Mouse (Mus musculus) frontal cortex, adult 2 months (tissue): ENCODE results near the gene Acoxl. TPM values are rescaled to one million over a fixed set of nuclear protein-coding genes. Genes with fewer than 3 reads are reported as not detected.

Source experiments
- DNase-seq, 2 experiments: peaks; one replicate each; pipeline ENCODE4 v3.0.0; 2022; ENCODE audit warnings: low spot score in 1 of 2; ENCODE audit errors: extremely low spot score in 1 of 2
- polyA plus RNA-seq: library from polyadenylated mRNA; depleted of rRNA; stranded (reverse); fragments of >200 nt; gene quantifications from 2 replicates; pipeline ENCODE4 v1.2.3, GENCODE M21; 2012

Acoxl gene
- polyA plus RNA-seq, 1 experiment: 0.06 TPM

DNA sequence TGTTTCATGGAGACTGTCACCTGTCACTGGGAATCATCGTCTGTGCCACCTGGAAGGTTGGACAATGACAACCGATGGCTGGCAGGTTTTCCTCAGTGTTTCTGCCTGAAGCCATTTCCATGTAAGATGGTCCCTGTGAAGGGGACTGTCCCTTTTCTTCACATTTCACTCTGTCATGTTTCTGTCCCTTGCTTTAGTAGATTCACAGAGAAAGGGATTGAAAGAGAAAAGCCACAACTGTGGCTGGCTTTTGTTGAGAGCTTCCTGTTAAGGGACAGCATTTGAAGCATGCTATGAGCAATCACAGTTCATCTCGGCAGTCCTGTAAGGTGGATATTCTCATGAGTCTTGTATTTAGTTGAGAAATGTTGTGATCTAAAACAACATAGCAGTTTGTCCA lies 52.4 kb downstream of the Acoxl start:
- DNase-seq: no peak

DNA sequence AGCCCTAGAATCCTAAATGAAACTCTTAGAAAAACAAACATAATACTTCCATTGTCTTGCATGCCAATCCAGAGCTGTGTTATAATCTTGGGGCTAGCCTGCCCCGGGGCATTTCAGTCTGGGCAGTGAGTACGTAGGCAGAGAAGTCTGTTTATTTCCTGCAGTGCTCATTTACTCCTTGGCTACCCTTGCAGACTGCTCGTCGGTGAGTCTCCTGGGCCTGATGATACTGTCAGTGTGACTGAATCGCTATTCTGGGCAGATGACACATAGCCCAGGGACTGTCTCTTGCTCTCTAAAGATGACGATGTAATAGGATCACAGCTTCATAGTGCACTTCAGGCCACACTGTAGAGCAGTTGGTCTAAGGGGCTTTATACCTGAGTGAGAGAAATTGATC lies 56.2 kb downstream of the Acoxl start:
- DNase-seq: peak in 1 of 2 experiments; percentile 9

DNA sequence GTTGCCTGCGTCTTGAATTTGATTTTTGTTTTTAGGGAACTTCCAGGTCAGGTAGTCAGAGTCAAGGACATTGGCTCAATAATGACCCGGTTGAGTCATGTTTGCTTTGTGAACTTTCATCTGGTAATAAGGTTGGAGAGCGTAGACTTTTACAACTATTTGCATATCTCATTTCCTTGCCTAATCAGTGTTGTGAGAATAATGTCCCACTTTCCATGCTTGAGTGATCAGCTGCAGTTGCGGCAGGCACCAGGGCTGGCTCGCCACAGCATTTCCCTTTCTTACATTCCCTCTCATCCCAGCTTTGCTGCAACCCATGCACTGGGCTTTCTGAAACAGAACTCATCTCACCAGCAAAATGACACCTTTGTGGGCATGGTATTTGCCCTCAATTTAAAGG lies 59.0 kb downstream of the Acoxl start:
- DNase-seq: no peak

DNA sequence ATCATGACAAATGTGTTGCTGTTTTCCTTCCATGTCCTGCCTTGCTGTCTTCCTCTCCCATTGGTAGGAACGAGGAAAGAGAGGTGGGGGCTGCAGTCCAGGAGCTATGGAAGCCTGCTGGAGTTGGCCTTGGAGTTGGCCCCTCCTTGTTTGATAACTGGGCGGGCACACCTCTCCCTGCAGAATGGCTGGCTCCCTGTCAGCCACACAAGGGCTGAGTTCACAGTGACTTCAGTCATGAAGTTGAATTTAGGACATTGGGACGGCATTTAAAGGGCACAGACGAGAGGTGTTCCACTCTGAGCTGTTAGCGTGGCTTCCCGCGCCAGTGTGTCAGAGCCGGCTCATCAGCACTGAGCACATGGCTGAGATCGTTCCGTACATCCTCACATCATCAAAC lies 66.2 kb downstream of the Acoxl start:
- no peak for DNase-seq

DNA sequence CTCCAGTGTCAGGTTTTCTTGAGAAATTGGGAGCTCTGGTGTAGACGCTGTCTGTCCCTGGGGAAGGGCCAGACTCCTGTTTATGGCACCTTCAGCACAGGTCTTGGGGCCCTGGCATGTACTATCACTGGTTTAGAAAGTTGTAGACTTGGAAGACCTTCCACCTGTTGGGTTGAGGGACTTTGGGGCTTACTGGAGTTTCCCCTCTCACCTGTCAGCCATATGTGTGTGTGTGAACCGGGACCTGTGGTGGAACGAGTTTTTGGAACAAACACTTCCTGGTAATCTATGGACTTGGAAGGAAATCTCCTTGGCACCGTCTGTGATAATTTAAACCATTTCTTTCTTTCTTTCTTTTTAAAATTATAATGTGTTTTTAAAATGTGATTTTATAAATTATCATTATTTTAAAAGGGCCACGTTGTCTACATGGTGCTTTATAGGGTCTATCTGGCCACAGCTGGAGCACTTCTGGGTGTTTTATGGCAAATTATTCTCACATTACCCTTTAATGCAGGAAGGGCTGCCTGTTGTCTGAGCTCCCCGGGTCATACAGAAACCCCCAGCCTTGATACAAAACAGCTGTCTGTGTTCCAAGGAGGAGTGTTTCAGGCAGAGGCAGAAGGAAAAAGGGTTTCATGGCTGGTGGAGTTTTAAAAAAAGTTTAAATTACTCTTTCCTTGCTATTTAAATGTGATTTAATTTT lies 68.5 kb downstream of the Acoxl start:
- no peak for DNase-seq

DNA sequence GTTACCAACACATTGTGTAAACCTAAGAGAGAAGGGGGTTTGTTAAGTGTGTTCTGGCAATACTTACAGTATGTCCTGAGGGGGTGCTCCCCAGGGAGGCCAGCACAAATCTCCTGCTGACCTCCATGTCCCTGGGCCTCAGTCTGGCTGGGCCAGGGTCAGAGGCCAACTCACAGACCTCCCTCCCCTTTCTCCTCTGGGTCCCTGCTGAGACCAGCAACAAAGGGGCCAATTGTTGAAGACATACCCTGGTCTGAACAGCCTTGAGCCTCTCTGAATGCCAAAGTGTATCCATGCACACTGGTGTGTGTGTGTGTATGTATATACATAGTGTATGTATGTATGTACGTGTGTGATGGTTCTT lies 69.0 kb downstream of the Acoxl start:
- DNase-seq: no peak

DNA sequence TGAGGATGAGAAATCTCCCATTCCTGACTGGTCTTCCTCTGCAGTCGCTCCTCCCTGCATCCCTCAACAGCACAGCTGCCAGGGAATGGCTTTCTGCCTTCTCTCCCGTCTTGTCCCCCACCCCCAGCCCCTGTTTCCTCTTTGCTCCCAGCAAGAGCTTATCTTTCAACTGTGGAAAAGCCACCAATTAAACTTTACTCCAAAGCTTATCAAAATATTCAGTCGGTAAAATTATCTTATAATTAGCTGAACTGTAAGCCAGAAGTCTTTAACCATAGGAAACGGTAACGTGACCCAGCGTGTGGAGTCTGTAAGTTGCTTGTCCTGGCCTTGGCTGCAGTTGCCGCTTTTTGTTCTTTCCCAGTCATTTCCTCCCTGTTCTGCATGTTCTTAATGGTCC lies 70.2 kb downstream of the Acoxl start:
- no peak for DNase-seq

DNA sequence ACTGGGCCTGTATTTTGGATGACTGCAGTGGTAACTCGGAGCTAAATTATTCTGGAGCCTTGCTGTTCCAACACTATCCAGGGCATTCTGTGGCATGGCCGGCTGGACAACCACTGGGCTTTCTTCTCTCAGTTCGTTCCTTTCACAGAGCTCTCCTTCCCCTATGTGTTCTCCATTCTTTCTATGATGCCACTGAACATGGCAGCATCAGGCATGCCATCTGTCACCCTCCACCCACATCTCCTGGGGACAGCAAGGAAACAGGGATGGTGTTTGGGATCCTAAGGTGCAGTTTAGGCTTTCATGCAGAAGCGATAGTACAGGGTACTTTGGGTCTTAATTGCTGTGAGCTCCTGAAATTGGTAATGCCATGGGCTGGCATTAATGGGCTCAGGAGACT lies 71.1 kb downstream of the Acoxl start:
- DNase-seq: no peak

DNA sequence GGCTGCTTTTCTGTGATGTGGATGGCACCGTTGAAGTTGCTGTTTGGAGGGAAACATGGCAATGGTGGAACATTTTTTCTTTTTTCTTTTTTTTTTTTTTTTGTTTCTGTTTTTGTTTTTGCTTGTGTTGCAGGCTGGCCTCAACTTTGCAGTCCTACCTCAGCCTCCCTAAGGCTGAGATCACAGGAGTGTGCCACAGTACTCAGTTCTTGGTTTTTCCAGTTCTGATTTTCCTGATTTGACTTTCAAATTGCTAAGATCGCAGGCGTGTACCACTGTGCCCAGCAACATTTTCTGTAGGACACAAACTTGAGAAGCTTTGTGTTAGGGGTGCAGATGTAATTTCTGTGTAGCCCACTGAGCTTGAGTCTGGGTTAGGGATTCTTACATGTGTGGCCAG lies 72.9 kb downstream of the Acoxl start:
- DNase-seq: no peak

DNA sequence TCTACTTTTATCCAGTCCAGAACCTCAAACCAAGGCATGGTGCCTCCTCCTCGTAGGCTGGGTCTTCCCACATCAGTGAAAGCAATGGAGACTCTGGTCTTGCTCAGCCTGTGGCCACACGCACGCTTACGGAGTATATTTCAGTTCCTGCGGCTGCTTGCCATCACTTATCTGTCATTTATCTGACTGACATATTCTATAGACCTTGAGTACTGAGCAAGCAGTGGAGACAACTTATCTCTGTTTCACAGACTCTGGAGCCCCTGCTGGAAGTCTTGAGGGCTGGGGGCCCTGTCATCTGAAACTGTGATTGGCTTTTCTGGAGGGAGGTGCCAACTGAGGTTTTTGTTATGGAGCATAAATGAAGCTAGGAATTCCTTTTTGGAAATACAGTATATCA lies 75.4 kb downstream of the Acoxl start:
- DNase-seq: no peak

DNA sequence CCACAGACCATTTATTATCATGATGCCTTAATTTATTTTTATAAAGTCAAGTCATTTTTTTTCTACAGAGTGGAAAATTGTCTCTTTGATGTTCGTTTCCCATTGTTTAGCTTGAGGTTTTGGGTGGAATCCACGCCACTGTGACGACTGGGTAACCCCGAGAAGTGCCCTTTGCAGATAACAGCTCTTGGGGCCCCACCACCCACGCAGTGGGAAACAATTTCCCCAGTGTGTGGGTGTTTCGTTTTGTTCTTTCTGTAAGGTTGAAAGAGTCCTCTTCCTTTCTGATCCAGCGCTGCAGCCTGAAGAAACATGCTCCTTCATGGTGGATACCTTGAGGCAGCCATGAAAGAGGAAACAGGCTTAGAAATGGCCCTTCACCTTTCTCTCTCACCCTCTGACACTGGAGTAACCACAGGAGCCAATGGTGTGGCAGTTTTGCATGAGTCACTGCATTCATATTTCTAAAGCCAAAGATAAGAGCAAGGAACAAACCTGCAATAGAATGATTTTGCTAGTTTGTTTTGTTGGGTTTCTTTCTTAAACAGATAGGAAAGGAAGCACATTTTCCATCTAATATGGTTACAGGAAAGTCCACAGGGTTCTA lies 78.2 kb downstream of the Acoxl start:
- no peak for DNase-seq

DNA sequence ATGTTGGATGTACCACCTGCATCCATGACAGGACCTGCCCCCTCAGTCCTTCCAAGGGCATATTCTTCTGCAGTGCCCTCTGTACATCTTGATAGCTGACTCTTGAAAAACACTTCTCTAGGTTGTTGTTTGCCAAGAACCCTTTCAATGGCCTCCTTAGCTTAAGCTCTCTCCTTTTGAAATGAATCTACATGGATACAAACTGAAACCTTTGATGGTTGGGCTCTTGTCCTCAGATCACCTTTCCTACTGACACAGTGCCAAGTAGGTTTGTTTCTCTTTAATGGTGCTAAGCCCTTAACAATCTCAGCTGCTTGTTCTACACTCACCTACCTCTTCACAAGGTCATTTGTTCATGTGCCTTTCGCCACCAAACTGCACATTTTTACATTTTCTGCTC lies 81.1 kb downstream of the Acoxl start:
- no peak for DNase-seq

DNA sequence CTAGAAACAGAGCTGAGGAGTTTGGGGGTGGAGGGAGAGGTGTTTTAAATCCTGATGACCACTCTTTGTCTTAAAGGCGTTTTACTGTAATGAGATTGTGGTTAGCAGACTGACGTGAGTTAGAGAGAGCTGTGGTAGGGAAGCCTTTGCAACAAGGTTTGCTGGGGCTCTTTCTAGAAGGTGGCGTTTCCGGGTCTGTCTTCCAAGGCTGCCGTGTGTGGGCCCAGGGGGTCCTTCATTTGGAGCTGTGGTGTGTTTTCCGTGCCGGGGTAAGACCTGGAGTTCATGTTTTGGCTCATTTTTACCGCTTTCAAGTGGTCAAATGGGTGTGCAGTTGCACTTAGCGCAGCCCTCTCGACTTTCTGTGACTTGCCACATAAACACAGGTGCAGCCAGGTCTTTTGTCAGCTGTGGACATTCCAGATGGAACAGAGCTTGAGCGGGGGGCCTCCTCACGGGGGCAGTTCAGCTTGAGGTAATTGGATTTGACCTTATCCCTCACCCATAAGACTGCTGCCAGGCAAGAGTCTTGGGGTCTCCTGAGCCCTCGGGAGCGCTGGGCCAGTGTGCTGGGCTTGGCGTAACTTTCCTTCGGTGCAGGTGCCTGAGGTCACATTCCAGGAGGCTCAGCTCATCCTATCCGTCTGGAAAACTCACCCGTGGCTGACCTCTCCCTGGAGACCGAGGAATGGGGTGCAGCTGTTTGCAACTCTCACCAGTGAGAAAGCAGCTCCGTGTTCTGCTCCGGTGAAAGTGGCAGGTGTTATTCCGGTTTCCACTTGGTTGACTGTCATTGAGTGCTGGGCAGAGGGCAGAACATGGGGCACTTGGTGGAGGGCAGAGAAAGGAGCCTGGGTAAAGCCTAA lies 83.6 kb downstream of the Acoxl start:
- DNase-seq: no peak

DNA sequence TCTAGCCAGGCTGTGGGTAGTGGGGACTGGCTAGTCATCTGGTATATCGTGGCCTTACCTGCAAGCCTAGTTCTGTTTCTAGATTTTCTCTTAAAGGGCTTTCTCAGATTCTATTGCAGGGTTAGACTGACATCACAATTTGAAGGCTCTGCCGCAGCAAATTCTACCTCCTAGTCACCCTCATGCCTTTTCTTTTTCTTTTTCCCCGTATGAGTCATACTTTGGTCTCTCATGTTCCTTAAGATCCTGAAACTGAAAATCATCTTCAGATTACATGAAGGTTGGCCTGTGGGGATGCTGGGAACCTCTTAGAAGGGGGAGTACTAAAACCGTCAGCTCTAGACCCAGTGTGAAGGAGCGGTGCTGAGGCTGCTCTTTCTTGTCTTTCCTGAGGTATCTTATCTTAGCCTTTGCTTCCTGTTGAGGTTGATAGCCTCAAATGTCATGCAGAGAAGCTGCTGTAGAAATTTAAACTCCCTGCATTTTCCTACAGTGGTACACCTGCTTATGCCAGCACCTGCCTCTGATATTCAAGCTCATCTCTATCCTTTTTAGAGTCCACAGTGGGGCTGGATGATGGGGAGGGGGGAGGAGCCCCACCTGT lies 84.5 kb downstream of the Acoxl start:
- DNase-seq: peak in 1 of 2 experiments; percentile 12

DNA sequence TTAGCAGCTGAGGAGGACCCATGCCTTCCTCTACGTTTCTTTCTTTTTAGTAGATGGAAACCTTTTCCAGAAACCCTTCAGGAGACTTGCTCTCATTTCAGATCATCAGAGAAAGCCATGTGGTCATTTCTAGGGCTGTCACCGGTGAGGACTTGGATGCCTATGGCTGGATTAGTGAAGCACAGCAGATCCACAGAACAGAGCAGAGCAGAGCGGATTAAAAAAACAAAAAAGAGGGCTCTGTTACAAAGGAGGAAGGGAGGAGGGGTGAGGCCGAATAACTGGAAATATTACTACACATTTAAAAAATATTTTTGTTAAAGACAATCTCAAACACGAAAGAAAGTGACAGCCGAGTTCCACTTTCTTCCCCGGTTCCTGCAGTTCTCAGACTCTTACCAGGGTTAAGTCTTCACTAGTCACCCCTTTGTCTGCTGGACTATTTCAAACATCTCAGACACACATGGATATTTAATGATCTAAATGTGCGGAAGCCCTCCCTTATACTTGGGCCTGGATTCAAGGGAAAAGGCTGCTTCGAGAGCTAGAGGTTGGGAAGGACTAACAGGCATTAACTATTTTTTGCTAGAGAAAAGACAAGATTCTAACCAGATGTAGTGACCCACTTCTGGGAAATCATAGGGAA lies 88.1 kb downstream of the Acoxl start:
- no peak for DNase-seq

DNA sequence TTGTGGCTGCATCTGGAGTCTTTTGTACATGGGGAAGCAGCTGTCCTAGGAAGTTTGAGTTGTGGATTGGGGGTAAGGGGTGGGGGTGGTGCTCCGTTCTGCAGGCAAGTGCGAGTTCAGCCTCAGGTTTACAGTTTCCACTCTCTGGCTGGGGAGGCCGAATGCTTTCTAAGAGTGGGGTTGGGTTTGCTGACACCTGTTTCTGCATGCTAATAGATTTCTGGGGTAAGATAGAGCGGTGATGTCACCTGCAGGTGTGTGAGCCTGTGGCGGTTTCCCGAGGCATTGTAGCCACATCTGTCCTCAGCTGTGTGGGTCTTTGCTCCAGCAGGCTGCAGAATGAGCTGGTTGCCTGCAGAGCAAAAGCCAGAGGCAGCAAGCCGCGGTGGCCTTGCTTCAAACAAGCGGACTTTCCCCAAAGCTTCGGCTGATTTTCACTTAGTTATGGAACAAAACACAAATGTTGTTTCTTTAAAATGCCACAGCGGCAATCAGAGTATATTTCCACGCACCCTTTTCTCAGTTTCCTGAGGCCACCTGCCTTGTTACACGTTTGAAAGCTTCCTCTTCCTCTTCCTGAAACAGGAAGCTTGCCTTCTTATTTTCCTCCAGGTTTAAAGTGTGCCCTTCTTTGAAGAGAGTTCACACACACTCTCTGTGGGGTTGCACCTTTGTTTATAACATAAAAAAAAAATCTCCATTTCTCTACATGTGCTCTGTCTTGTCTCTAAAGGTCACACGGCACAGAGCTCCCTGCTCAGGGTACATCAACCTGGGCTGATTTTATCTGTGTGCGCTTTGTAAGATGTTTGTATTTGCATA lies 89.0 kb downstream of the Acoxl start:
- no peak for DNase-seq

DNA sequence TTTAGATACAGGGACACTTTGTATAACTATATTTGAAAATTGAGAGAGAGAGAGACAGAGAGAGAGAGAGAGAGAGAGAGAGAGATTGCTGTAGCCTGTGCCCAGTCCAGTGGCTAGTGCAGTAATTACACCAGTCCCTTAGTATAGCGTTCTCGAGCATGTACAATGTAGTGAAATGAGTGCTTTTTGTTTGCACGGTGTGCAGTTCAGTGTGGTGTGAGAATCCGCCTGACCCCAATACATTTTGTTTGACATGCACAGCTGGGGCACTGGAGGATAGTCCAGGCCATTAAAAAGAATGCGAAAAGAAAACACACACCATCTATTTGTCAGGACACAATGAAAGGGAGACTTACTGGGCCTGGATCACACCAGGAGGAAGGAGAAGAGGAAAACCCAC lies 89.6 kb downstream of the Acoxl start:
- DNase-seq: no peak

DNA sequence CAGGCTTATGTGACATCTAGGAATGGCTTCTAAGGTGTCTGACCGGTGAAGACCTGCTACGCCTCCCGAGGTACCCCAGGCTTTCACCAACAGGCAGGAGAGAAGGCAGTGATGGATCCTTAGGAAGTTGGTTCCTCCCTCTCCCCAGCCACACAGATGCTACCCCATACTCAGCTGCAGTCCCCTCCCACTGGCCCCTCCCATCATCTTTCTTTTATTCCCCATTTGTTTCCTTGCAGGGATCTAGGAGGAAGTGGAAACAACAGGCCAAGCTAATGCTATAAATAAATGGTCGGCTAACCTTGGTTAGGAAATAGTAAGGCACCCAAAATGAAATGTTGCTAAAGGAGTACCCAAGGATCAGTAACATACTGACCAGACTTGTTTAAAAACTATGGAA lies 90.2 kb downstream of the Acoxl start:
- DNase-seq: no peak

DNA sequence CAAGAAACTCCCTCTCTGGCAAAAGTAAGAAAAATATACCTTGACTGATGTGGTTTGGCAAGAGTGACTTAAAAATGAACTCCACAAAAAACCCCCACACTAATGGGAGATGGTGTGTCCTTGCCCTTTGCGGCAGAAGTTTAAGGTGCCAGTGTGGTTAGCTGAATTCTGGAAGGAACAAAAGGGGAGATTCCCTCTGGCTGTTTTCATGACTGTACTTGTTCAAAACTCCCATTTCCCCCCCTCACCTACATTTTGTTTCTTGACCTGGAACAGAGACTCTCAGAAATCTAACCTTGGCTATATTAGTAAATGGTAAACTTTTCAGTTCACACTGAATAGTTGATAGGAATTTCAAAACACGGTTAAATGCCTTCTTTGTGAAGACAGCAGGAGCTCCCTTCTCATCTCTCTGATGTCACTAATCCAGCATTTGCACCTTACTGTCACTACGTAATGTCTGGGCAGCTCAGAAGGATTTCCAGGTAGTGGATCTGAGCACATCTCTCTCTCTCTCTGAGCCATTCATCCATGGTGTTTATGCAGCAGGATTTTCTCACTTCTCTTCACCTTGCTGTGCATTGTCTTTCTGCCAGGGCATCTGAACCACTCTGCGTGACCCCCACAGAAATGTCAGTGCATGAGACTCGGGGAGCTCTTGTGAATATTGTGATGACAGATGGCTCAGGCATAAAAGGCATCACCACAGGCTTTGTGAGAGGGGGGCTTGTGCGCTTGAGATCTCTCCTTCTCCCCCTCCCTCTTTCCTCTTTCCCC lies 91.5 kb downstream of the Acoxl start:
- DNase-seq: no peak
